Mouse (Mus musculus) heart, postnatal 0 days (tissue): ENCODE results near the gene Taf3. TPM values are rescaled to one million over a fixed set of nuclear protein-coding genes. Genes with fewer than 3 reads are reported as not detected.

Source experiments
- ATAC-seq: fragments of 200-750 bp; cut with Nextera tagmentation; 2 replicates; pipeline ENCODE4 v1.8.0; 2017; ENCODE audit warnings: low read depth, moderate number of reproducible peaks, moderate library complexity; ENCODE audit not compliant: insufficient read depth
- DNase-seq: peaks from one replicate; pipeline ENCODE4 v3.0.0-alpha.2; 2016; ENCODE audit warnings: low spot score
- H3K27ac ChIP-seq: fragments of 300-500 bp; sonication (generic); 2 replicates; pipeline ENCODE4 v1.5.1; 2014; ENCODE audit warnings: low read depth, mild to moderate bottlenecking
- H3K27me3 ChIP-seq: fragments of 300-500 bp; sonication (generic); 2 replicates; pipeline ENCODE4 v1.6.1; 2014; ENCODE audit warnings: low read length, mixed read lengths; ENCODE audit not compliant: control insufficient read depth, insufficient read depth
- H3K36me3 ChIP-seq: fragments of 300-500 bp; sonication (generic); replicated peaks from 2 replicates; pipeline ENCODE4 v1.6.1; 2014; ENCODE audit warnings: low read length, mixed read lengths; ENCODE audit not compliant: control insufficient read depth, insufficient read depth
- H3K4me1 ChIP-seq: fragments of 300-500 bp; sonication (generic); 2 replicates; pipeline ENCODE4 v1.6.1; 2014; ENCODE audit warnings: antibody characterized with exemption; ENCODE audit not compliant: control insufficient read depth, insufficient read depth
- H3K4me2 ChIP-seq: fragments of 300-500 bp; sonication (generic); 2 replicates; pipeline ENCODE4 v1.6.1; 2014; ENCODE audit warnings: low read depth, mild to moderate bottlenecking, low read length, moderate library complexity
- H3K4me3 ChIP-seq: fragments of 300-500 bp; sonication (generic); 2 replicates; pipeline ENCODE4 v1.5.1; 2014; ENCODE audit warnings: low read depth, low read length
- H3K9ac ChIP-seq: fragments of 300-500 bp; sonication (generic); replicated peaks from 2 replicates; pipeline ENCODE4 v1.6.1; 2014; ENCODE audit warnings: low read depth, low read length, mixed read lengths
- H3K9me3 ChIP-seq: fragments of 300-500 bp; sonication (generic); replicated peaks from 2 replicates; pipeline ENCODE4 v1.6.1; 2016; ENCODE audit warnings: low read length; ENCODE audit not compliant: control insufficient read depth
- CTCF ChIP-seq: IDR thresholded peaks from 2 replicates; pipeline ENCODE4 v1.5.1; 2016; ENCODE audit warnings: antibody characterized with exemption, control low read depth, low read depth
- EP300 ChIP-seq: IDR thresholded peaks from 2 replicates; pipeline ENCODE4 v1.6.1; 2016; ENCODE audit warnings: antibody characterized with exemption, low read depth
- WGBS: fragments of 180-500 bp; shearing (Covaris S2); extraction: QIAGEN DNeasy Blood & Tissue Kit; methylation state at CpG from one replicate; pipeline ENCODE4 v1.1.7; 2014; 5-methylcytosine and 5-hydroxymethylcytosine counted together
- polyA plus RNA-seq: library from polyadenylated mRNA; unstranded; fragments of >200 nt; fragmentation: Nextera tagmentation; extraction: Ambion mirVana; gene quantifications from 2 replicates; pipeline ENCODE4 v1.2.1, GENCODE M21; 2015
- total RNA-seq: library from RNA; depleted of rRNA; stranded (reverse); fragments of >200 nt; gene quantifications from 2 replicates; pipeline ENCODE4 v1.2.3, GENCODE M21; 2014; ENCODE audit warnings: low replicate concordance

Taf3 gene
- total and polyA plus RNA-seq, 2 experiments from 2014 or later: 3.0 to 6.3 TPM

- Histone ChIP-seq H3K36me3 (no peaks in the 10 kb centered on the region), H3K4me2 (no peak overlapping the region), H3K4me3 (no peak overlapping the region), H3K27ac (no peak overlapping the region), H3K4me1 (no peaks in the 10 kb centered on the region; the same call in 1 of the 2 replicates), H3K27me3 (no peaks in the 10 kb centered on the region), H3K9ac (no peak overlapping the region), H3K9me3 (no peaks in the 10 kb centered on the region)
- TF ChIP-seq CTCF (no peak), EP300 (no peak)
- DNase-seq (no peak), ATAC-seq (no peak)
- 89% methylated on average over 4 of the region's 4 CpGs for WGBS
Measured at GRCm38 (mm10) chr2:9988290-9988689, 60.1 kb downstream of the Taf3 start.

DNA sequence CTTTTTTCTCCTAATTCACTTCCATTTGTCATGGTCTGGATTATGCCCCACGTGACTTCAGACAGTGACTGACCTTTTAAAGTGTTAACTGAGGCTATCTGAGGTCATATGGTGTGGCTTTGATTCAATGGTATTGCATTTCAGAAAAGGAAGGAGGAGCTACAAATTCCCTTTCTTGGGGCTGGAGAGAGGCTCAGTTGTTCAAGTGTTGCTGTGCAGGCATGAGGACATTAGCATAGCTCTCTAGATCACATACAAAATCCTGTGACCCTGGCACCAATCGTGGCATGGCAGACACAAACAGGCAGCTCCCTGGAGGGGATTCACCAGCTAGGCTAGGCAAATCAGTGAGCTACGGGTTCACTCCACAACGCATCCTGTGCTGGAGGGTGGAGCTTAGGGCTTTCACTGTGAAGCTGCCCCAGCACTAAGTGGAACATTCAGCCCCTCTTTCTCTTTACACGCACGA is 62.4 kb downstream of the Taf3 start:
- H3K27me3 ChIP-seq: no peaks in the 10 kb centered on the region
- peak; percentile 46 for DNase-seq
- WGBS: 11% methylated on average over 6 of the region's 6 CpGs

GRCm38 (mm10) chr2:9982446-9982845 is 66.0 kb downstream of the Taf3 start:
- ATAC-seq: no peak
- no peak overlapping the region for H3K4me2 ChIP-seq
- WGBS: 56% methylated on average over 5 of the region's 5 CpGs

More for the DNA sequence above, 62.4 kb downstream of the Taf3 start:
- H3K27ac ChIP-seq: no peak overlapping the region
- peak overlapping the region; percentile 5 for H3K4me2 ChIP-seq
- H3K4me3 ChIP-seq: no peak overlapping the region
- TF ChIP-seq CTCF (no peak), EP300 (no peak)
- no peaks in the 10 kb centered on the region; the same call in 1 of the 2 replicates for H3K4me1 ChIP-seq
- no peak overlapping the region for H3K9ac ChIP-seq
- H3K9me3 ChIP-seq: no peaks in the 10 kb centered on the region
- peak; percentile 64 for ATAC-seq
- H3K36me3 ChIP-seq: no peaks in the 10 kb centered on the region

GRCm38 (mm10) chr2:9971927-9972326 is 76.5 kb downstream of the Taf3 start:
- no peak for DNase-seq
- 77% methylated on average over 3 of the region's 3 CpGs for WGBS
- no peak for TF ChIP-seq CTCF
- no peak for TF ChIP-seq EP300
- Histone ChIP-seq H3K4me3 (no peak overlapping the region), H3K27ac (no peak overlapping the region), H3K4me2 (no peak overlapping the region), H3K36me3 (no peaks in the 10 kb centered on the region), H3K9me3 (no peaks in the 10 kb centered on the region), H3K9ac (no peak overlapping the region), H3K4me1 (peaks cover 17% of the 10 kb centered on the region), H3K27me3 (no peaks in the 10 kb centered on the region)
- ATAC-seq: no peak

More at GRCm38 (mm10) chr2:9982446-9982845, 66.0 kb downstream of the Taf3 start:
- no peak for DNase-seq
- no peaks in the 10 kb centered on the region for H3K27me3 ChIP-seq
- H3K4me1 ChIP-seq: no peaks in the 10 kb centered on the region; the same call in 1 of the 2 replicates
- H3K4me3 ChIP-seq: no peak overlapping the region
- no peak overlapping the region for H3K9ac ChIP-seq
- H3K36me3 ChIP-seq: no peaks in the 10 kb centered on the region
- no peak for TF ChIP-seq EP300
- TF ChIP-seq CTCF: no peak
- no peak overlapping the region for H3K27ac ChIP-seq
- H3K9me3 ChIP-seq: no peaks in the 10 kb centered on the region

DNA sequence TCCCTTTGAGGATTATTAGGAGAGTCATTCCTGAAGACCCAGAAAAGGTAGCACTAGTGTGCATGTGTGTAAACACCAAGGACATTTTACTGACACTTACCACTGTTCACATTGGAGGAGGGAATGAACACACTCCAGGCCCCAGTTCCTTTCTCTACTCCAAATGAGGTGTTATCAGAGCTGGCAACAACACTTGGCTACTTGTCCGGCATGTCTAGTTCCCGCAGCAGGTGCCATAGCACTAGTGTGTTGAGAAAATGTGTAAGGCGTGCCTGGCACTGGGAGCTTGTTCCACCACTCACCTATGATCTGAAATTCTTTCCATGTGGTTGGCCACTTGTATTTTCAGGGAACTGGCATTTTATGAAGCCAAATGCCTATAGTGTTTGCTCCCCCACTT is 77.8 kb downstream of the Taf3 start:
- Histone ChIP-seq H3K27ac (peak overlapping the region; percentile 85), H3K4me1 (peaks cover 17% of the 10 kb centered on the region), H3K27me3 (no peaks in the 10 kb centered on the region), H3K9ac (no peak overlapping the region), H3K4me3 (no peak overlapping the region), H3K9me3 (no peaks in the 10 kb centered on the region), H3K36me3 (no peaks in the 10 kb centered on the region), H3K4me2 (no peak overlapping the region)
- DNase-seq: peak; percentile 71
- 34% methylated on average over 3 of the region's 3 CpGs for WGBS
- TF ChIP-seq EP300 (0 out of 2 replicates have a peak, but pooled peaks have one; percentile 32), CTCF (no peak)
- ATAC-seq: peak; percentile 77

- DNase-seq: peak; percentile 68
- peak; percentile 78 for ATAC-seq
Measured at GRCm38 (mm10) chr2:9970178-9970577, 78.2 kb downstream of the Taf3 start.

More at GRCm38 (mm10) chr2:9970178-9970577, 78.2 kb downstream of the Taf3 start:
- 0 out of 2 replicates have a peak, but pooled peaks have one; percentile 26 for TF ChIP-seq EP300
- TF ChIP-seq CTCF: no peak
- Histone ChIP-seq H3K4me3 (no peak overlapping the region), H3K27ac (peak overlapping the region; percentile 85), H3K9me3 (no peaks in the 10 kb centered on the region), H3K36me3 (no peaks in the 10 kb centered on the region), H3K4me1 (peaks cover 17% of the 10 kb centered on the region), H3K4me2 (no peak overlapping the region), H3K9ac (no peak overlapping the region), H3K27me3 (no peaks in the 10 kb centered on the region)
- 25% methylated on average over 4 of the region's 4 CpGs for WGBS
